Mouse (Mus musculus): ENCODE results near the gene Tacc2. TPM values are rescaled to one million over a fixed set of nuclear protein-coding genes. Genes with fewer than 3 reads are reported as not detected.

Gene Tacc2
- polyA plus RNA-seq, 1 experiment from 2014 or later: 35.2 TPM

- Histone ChIP-seq H3K4me2 (replicated peaks; ENCODE audit: low read depth, low read length) (no peak overlapping the region), H3K27me3 (ENCODE audit: control insufficient read depth, insufficient read depth, low read length) (no peaks in the 10 kb centered on the region), H3K9ac (replicated peaks; ENCODE audit: low read depth, low read length) (no peak overlapping the region), H3K9me3 (ENCODE audit: control insufficient read depth, low read depth, low read length) (no peaks in the 10 kb centered on the region), H3K4me1 (ENCODE audit: control insufficient read depth, insufficient read depth, low read length) (peaks cover 7% of the 10 kb centered on the region; the same call in 1 of the 2 replicates), H3K4me3 (ENCODE audit: low read depth, low read length) (no peak overlapping the region), H3K36me3 (ENCODE audit: control insufficient read depth, insufficient read depth, low read length) (no peaks in the 10 kb centered on the region), H3K27ac (ENCODE audit: low read length) (no peak overlapping the region; the same call in 1 of the 2 replicates)
- no peak for ATAC-seq (ENCODE audit: insufficient number of reproducible peaks, insufficient read depth, low FRiP score, low read depth)
- WGBS: 15% methylated on average over 6 of the region's 6 CpGs
Observed at GRCm38 (mm10) chr7:130808694-130809093, 231.5 kb downstream of the Tacc2 start.

GRCm38 (mm10) chr7:130810238-130810637, 233.0 kb downstream of the Tacc2 start:
- no peak overlapping the region for H3K4me3 ChIP-seq (ENCODE audit: low read depth, low read length)
- no peak for ATAC-seq (ENCODE audit: insufficient number of reproducible peaks, insufficient read depth, low FRiP score, low read depth)
- H3K27ac ChIP-seq (ENCODE audit: low read length): no peak overlapping the region
- 60% methylated on average over 4 of the region's 4 CpGs for WGBS
- H3K27me3 ChIP-seq (ENCODE audit: control insufficient read depth, insufficient read depth, low read length): no peaks in the 10 kb centered on the region
- H3K9me3 ChIP-seq (ENCODE audit: control insufficient read depth, low read depth, low read length): no peaks in the 10 kb centered on the region
- no peak overlapping the region for H3K4me2 ChIP-seq (replicated peaks; ENCODE audit: low read depth, low read length)
- H3K9ac ChIP-seq (replicated peaks; ENCODE audit: low read depth, low read length): no peak overlapping the region
- no peaks in the 10 kb centered on the region for H3K36me3 ChIP-seq (ENCODE audit: control insufficient read depth, insufficient read depth, low read length)
- H3K4me1 ChIP-seq (ENCODE audit: control insufficient read depth, insufficient read depth, low read length): peaks cover 7% of the 10 kb centered on the region; the same call in 1 of the 2 replicates

- peaks cover 7% of the 10 kb centered on the region; the same call in 1 of the 2 replicates for H3K4me1 ChIP-seq (ENCODE audit: control insufficient read depth, insufficient read depth, low read length)
- WGBS: 41% methylated on average over 16 of the region's 16 CpGs
- no peak for ATAC-seq (ENCODE audit: insufficient number of reproducible peaks, insufficient read depth, low FRiP score, low read depth)
- H3K27ac ChIP-seq (ENCODE audit: low read length): no peak overlapping the region
- no peaks in the 10 kb centered on the region for H3K36me3 ChIP-seq (ENCODE audit: control insufficient read depth, insufficient read depth, low read length)
- H3K4me2 ChIP-seq (replicated peaks; ENCODE audit: low read depth, low read length): no peak overlapping the region; the same call in 1 of the 2 replicates
- H3K9me3 ChIP-seq (ENCODE audit: control insufficient read depth, low read depth, low read length): no peaks in the 10 kb centered on the region
- no peaks in the 10 kb centered on the region for H3K27me3 ChIP-seq (ENCODE audit: control insufficient read depth, insufficient read depth, low read length)
- no peak overlapping the region for H3K4me3 ChIP-seq (ENCODE audit: low read depth, low read length)
- no peak overlapping the region for H3K9ac ChIP-seq (replicated peaks; ENCODE audit: low read depth, low read length)
Observed at GRCm38 (mm10) chr7:130812407-130812806, 235.2 kb downstream of the Tacc2 start.

Other genes with a start within 250 kb of the Tacc2 start
- gene Ate1, start 57.1 kb upstream of the Tacc2 start, polyA plus RNA-seq (2014; fragmentation: Nextera tagmentation; extraction: Ambion mirVana): 69.9 and 72.8 TPM in 2 replicates
- 173 and 181 TPM in 2 replicates for gene Nsmce4a, start 4.3 kb upstream of the Tacc2 start, polyA plus RNA-seq (2014; fragmentation: Nextera tagmentation; extraction: Ambion mirVana)
- gene Btbd16, start 196.6 kb downstream of the Tacc2 start, polyA plus RNA-seq (2014; fragmentation: Nextera tagmentation; extraction: Ambion mirVana): 0.23 TPM in 1 of 2 replicates, not detected in the other

Data from stomach, embryonic 14.5 days (tissue).